Comparison of ENCODE assay signal across 9 mouse cellular contexts in the genomic region with DNA sequence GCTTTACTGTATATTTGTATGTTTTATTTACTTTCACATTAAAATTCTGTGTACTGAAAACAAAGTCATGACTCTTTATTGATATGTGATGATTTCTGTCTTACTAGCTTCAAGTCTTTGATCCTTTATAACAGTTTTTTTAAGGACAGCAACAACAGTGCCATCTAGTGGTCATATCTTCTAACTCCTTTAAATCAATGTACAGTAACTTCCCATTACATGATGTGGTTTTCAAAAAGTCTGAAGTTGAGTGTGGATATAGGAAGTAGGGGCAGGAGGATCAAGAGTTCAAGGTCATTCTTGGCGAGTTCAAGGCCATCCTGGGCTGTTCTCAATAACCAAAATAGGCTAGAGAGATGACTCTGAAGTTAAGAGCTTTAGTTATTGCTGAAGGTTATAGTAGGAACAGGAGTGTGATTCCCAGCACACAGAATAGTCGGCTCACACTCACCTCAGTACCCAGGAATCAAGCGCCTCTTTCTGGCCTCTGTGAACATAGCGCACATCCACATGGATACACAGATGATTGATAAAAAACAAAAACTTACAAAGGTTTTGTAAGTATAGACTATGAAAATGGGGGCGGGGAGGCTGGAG. TPM values are rescaled to one million over a fixed set of nuclear protein-coding genes. Genes with fewer than 3 reads are reported as not detected.
DNase-seq lines count a peak whose midpoint lies in the region; ATAC-seq lines count a peak whose summit lies in the region.
"Had no signal": no experiment of that assay in that cellular context is flagged by ENCODE, and none has a peak within 500 bp of the region (broad histone marks: within the 10 kb centered on the region; RNA-seq: fewer than 3 reads in every experiment).

No protein-coding gene starts in this region.

- in situ Hi-C loops in ES-E14 (cut with MboI; ENCODE audit: low sequenced_read_pairs in 2 of 2, unreplicated experiment in 2 of 2), result no loop called here

- no peaks in the 10 kb centered on the region for H3K27me3 ChIP-seq in hindbrain, embryonic 11.5 days (ENCODE audit: control insufficient read depth, insufficient read depth, low read length)
- H3K27me3 ChIP-seq in hindbrain, embryonic 10.5 days (ENCODE audit: insufficient read depth, poor library complexity, severe bottlenecking), result no peaks in the 10 kb centered on the region
- no peaks in the 10 kb centered on the region for H3K27me3 ChIP-seq in embryonic facial prominence, embryonic 14.5 days (replicated peaks; ENCODE audit: control insufficient read depth, insufficient read depth, low read length)
- H3K27me3 ChIP-seq in midbrain, embryonic 14.5 days (ENCODE audit: control insufficient read depth, insufficient read depth, low read length), result no peaks in the 10 kb centered on the region

- ATAC-seq in hindbrain, embryonic 11.5 days (ENCODE audit: low FRiP score), result peak; percentile 30; the same call in 1 of the 2 replicates
- ATAC-seq in embryonic facial prominence, embryonic 14.5 days (ENCODE audit: low read depth), result no peak
- ATAC-seq in midbrain, embryonic 14.5 days (ENCODE audit: low FRiP score, low TSS enrichment), result no peak

- no peaks in the 10 kb centered on the region for H3K9me3 ChIP-seq in hindbrain, embryonic 11.5 days (ENCODE audit: control insufficient read depth, low read length)
- H3K9me3 ChIP-seq in hindbrain, embryonic 10.5 days, result no peaks in the 10 kb centered on the region
- H3K9me3 ChIP-seq in ES-E14 (ENCODE audit: control insufficient read depth, insufficient read depth, low read depth, low read length), result no peaks in the 10 kb centered on the region
- no peaks in the 10 kb centered on the region for H3K9me3 ChIP-seq in embryonic facial prominence, embryonic 14.5 days (ENCODE audit: control insufficient read depth, low read length)
- no peaks in the 10 kb centered on the region for H3K9me3 ChIP-seq in midbrain, embryonic 14.5 days (ENCODE audit: control insufficient read depth, low read length)

- H3K4me1 ChIP-seq in hindbrain, embryonic 11.5 days (replicated peaks; ENCODE audit: control insufficient read depth, insufficient read depth, low read length), result no peaks in the 10 kb centered on the region
- no peaks in the 10 kb centered on the region for H3K4me1 ChIP-seq in hindbrain, embryonic 10.5 days (replicated peaks)
- H3K4me1 ChIP-seq in ES-E14 (ENCODE audit: control insufficient read depth in 2 of 2, insufficient read depth in 2 of 2, low read length in 2 of 2, poor library complexity in 1 of 2), result no peaks in the 10 kb centered on the region; a peak in 1 of 4 replicates
- no peaks in the 10 kb centered on the region for H3K4me1 ChIP-seq in embryonic facial prominence, embryonic 14.5 days (ENCODE audit: control insufficient read depth, insufficient read depth, low read length)
- no peaks in the 10 kb centered on the region for H3K4me1 ChIP-seq in midbrain, embryonic 14.5 days (ENCODE audit: control insufficient read depth, insufficient read depth, low read length)

- DNase-seq in hindbrain, embryonic 11.5 days (ENCODE audit: low spot score), result peak; percentile 72
- no peak for DNase-seq in hindbrain, embryonic 10.5 days (ENCODE audit: low spot score)
- peak; percentile 88 for DNase-seq in 3T3-L1 (ENCODE audit: low read depth, low spot score)
- DNase-seq in ES-E14 (ENCODE audit: low read depth, low spot score), result peak; percentile 51
- DNase-seq in embryonic facial prominence, embryonic 14.5 days (ENCODE audit: low spot score), result peak; percentile 85
- peak; percentile 93 for DNase-seq in midbrain, embryonic 14.5 days
- no peak for DNase-seq in urinary bladder, postnatal 14 days (ENCODE audit: low spot score)
- DNase-seq in gastrocnemius, postnatal 36 days, result no peak

- no peak overlapping the region for H3K4me3 ChIP-seq in hindbrain, embryonic 11.5 days (ENCODE audit: low read depth, low read length)
- no peak overlapping the region for H3K4me3 ChIP-seq in hindbrain, embryonic 10.5 days
- no peak overlapping the region for H3K4me3 ChIP-seq in ES-E14 (ENCODE audit: insufficient read depth in 1 of 2, low read depth in 1 of 2, low read length in 2 of 2, poor library complexity in 1 of 2, severe bottlenecking in 1 of 2)
- no peak overlapping the region for H3K4me3 ChIP-seq in embryonic facial prominence, embryonic 14.5 days (ENCODE audit: low read depth, low read length)
- no peak overlapping the region for H3K4me3 ChIP-seq in midbrain, embryonic 14.5 days (replicated peaks; ENCODE audit: low read depth, low read length)
- H3K4me3 ChIP-seq: myocyte had no signal

- H3K9ac ChIP-seq in hindbrain, embryonic 11.5 days (ENCODE audit: low read depth, low read length), result no peak overlapping the region
- H3K9ac ChIP-seq in ES-E14 (ENCODE audit: insufficient read depth, low read depth, low read length, poor library complexity, severe bottlenecking), result no peak overlapping the region
- no peak overlapping the region for H3K9ac ChIP-seq in embryonic facial prominence, embryonic 14.5 days (ENCODE audit: low read depth, low read length)
- no peak overlapping the region for H3K9ac ChIP-seq in midbrain, embryonic 14.5 days (replicated peaks; ENCODE audit: low read length)

- no peak overlapping the region for H3K27ac ChIP-seq in hindbrain, embryonic 11.5 days (ENCODE audit: low read depth, low read length)
- no peak overlapping the region for H3K27ac ChIP-seq in hindbrain, embryonic 10.5 days
- no peak overlapping the region for H3K27ac ChIP-seq in ES-E14 (ENCODE audit: insufficient read depth, low read depth, low read length, poor library complexity, severe bottlenecking)
- no peak overlapping the region for H3K27ac ChIP-seq in embryonic facial prominence, embryonic 14.5 days (replicated peaks; ENCODE audit: low read depth, low read length)
- H3K27ac ChIP-seq in midbrain, embryonic 14.5 days (replicated peaks; ENCODE audit: low read depth, low read length), result no peak overlapping the region

- H3K36me3 ChIP-seq in hindbrain, embryonic 11.5 days (ENCODE audit: control insufficient read depth, insufficient read depth, low read length), result no peaks in the 10 kb centered on the region
- peaks cover 38% of the 10 kb centered on the region for H3K36me3 ChIP-seq in hindbrain, embryonic 10.5 days
- H3K36me3 ChIP-seq in ES-E14 (ENCODE audit: control insufficient read depth, insufficient read depth, low read length, poor library complexity, severe bottlenecking), result peaks cover 2% of the 10 kb centered on the region; the same call in 1 of the 2 replicates
- H3K36me3 ChIP-seq in embryonic facial prominence, embryonic 14.5 days (ENCODE audit: control insufficient read depth, insufficient read depth, low read length), result peaks cover 40% of the 10 kb centered on the region
- H3K36me3 ChIP-seq in midbrain, embryonic 14.5 days (ENCODE audit: control insufficient read depth, insufficient read depth, low read length), result 0 out of 2 replicates have a peak, but pooled peaks cover 6% of the 10 kb centered on the region

- intact Hi-C loops in gastrocnemius, postnatal 36 days (cut with DNase I), result loop anchor here (1.0 to 5.0 kb wide), 3 partner anchors 61 to 96 kb away; no protein-coding TSS in a partner anchor

- H3K4me2 ChIP-seq in hindbrain, embryonic 11.5 days (replicated peaks; ENCODE audit: low read depth, low read length), result no peak overlapping the region
- no peak overlapping the region for H3K4me2 ChIP-seq in embryonic facial prominence, embryonic 14.5 days (ENCODE audit: low read depth, low read length)
- no peak overlapping the region for H3K4me2 ChIP-seq in midbrain, embryonic 14.5 days (ENCODE audit: low read length)

- 80% methylated on average over 5 of the region's 5 CpGs for WGBS in hindbrain, embryonic 11.5 days
- WGBS in hindbrain, embryonic 10.5 days, result 82% methylated on average over 5 of the region's 5 CpGs
- WGBS in embryonic facial prominence, embryonic 14.5 days, result 82% methylated on average over 5 of the region's 5 CpGs
- 87% methylated on average over 5 of the region's 5 CpGs for WGBS in midbrain, embryonic 14.5 days

RNA-seq across cellular contexts. Expression of a gene that starts 6.9 kb away (rescaled TPM):
- polyA plus RNA-seq in hindbrain, embryonic 11.5 days (2014; fragmentation: Nextera tagmentation; extraction: Ambion mirVana), result 33.2 and 34.1 TPM in 2 replicates
- polyA plus RNA-seq in hindbrain, embryonic 10.5 days (2016; fragmentation: Nextera tagmentation; extraction: Ambion mirVana), result 27.0 and 27.1 TPM in 2 replicates
- total RNA-seq in ES-E14 (2012; rRNA removed), result 41.7 and 42.6 TPM in 2 replicates
- polyA plus RNA-seq in embryonic facial prominence, embryonic 14.5 days (2014; fragmentation: Nextera tagmentation; extraction: Ambion mirVana), result 25.4 and 27.0 TPM in 2 replicates
- 38.7 and 39.9 TPM in 2 replicates for polyA plus RNA-seq in midbrain, embryonic 14.5 days (2014; fragmentation: Nextera tagmentation; extraction: Ambion mirVana)
- 10 to 100 TPM; 19.6 to 22.1 TPM for total RNA-seq in gastrocnemius, postnatal 36 days (2021)

RNA-seq across cellular contexts. Expression of a gene that starts 36.9 kb away (rescaled TPM):
- polyA plus RNA-seq in hindbrain, embryonic 11.5 days (2014; fragmentation: Nextera tagmentation; extraction: Ambion mirVana), result 4.2 and 6.3 TPM in 2 replicates
- polyA plus RNA-seq in hindbrain, embryonic 10.5 days (2016; fragmentation: Nextera tagmentation; extraction: Ambion mirVana), result 2.6 and 3.3 TPM in 2 replicates
- total RNA-seq in ES-E14 (2012; rRNA removed), result 2.5 and 2.8 TPM in 2 replicates
- polyA plus RNA-seq in embryonic facial prominence, embryonic 14.5 days (2014; fragmentation: Nextera tagmentation; extraction: Ambion mirVana), result 37.0 and 42.8 TPM in 2 replicates
- polyA plus RNA-seq in midbrain, embryonic 14.5 days (2014; fragmentation: Nextera tagmentation; extraction: Ambion mirVana), result 3.2 and 5.6 TPM in 2 replicates
- total RNA-seq in gastrocnemius, postnatal 36 days (2021), result 1 to 10 TPM; 2.0 to 2.2 TPM

RNA-seq across cellular contexts. Expression of a gene that starts 46.4 kb away (rescaled TPM):
- 13.5 and 14.3 TPM in 2 replicates for polyA plus RNA-seq in hindbrain, embryonic 11.5 days (2014; fragmentation: Nextera tagmentation; extraction: Ambion mirVana)
- 15.4 and 16.3 TPM in 2 replicates for polyA plus RNA-seq in hindbrain, embryonic 10.5 days (2016; fragmentation: Nextera tagmentation; extraction: Ambion mirVana)
- total RNA-seq in ES-E14 (2012; rRNA removed), result 6.2 and 7.6 TPM in 2 replicates
- polyA plus RNA-seq in embryonic facial prominence, embryonic 14.5 days (2014; fragmentation: Nextera tagmentation; extraction: Ambion mirVana), result 21.1 and 23.3 TPM in 2 replicates
- polyA plus RNA-seq in midbrain, embryonic 14.5 days (2014; fragmentation: Nextera tagmentation; extraction: Ambion mirVana), result 13.5 and 15.0 TPM in 2 replicates
- 1 to 10 TPM; 2.8 to 3.7 TPM for total RNA-seq in gastrocnemius, postnatal 36 days (2021)

RNA-seq across cellular contexts. Expression of a gene that starts 46.4 kb away (rescaled TPM):
- polyA plus RNA-seq in hindbrain, embryonic 11.5 days (2014; fragmentation: Nextera tagmentation; extraction: Ambion mirVana), result 0.78 and 1.4 TPM in 2 replicates
- 1.0 and 1.6 TPM in 2 replicates for polyA plus RNA-seq in hindbrain, embryonic 10.5 days (2016; fragmentation: Nextera tagmentation; extraction: Ambion mirVana)
- total RNA-seq in ES-E14 (2012; rRNA removed), result 1.2 and 2.3 TPM in 2 replicates
- 2.9 and 3.2 TPM in 2 replicates for polyA plus RNA-seq in embryonic facial prominence, embryonic 14.5 days (2014; fragmentation: Nextera tagmentation; extraction: Ambion mirVana)
- polyA plus RNA-seq in midbrain, embryonic 14.5 days (2014; fragmentation: Nextera tagmentation; extraction: Ambion mirVana), result 0.72 and 0.96 TPM in 2 replicates
- 1 to 10 TPM in 1 of 2 experiments, under 1 TPM in 1; 0.87 to 1.3 TPM for total RNA-seq in gastrocnemius, postnatal 36 days (2021)

RNA-seq across cellular contexts. Expression of a gene that starts 47.5 kb away (rescaled TPM):
- polyA plus RNA-seq in hindbrain, embryonic 11.5 days (2014; fragmentation: Nextera tagmentation; extraction: Ambion mirVana), result 65.1 and 69.0 TPM in 2 replicates
- 42.1 and 54.9 TPM in 2 replicates for polyA plus RNA-seq in hindbrain, embryonic 10.5 days (2016; fragmentation: Nextera tagmentation; extraction: Ambion mirVana)
- total RNA-seq in ES-E14 (2012; rRNA removed), result 36.2 and 47.0 TPM in 2 replicates
- polyA plus RNA-seq in embryonic facial prominence, embryonic 14.5 days (2014; fragmentation: Nextera tagmentation; extraction: Ambion mirVana), result 104 and 112 TPM in 2 replicates
- 25.7 and 34.7 TPM in 2 replicates for polyA plus RNA-seq in midbrain, embryonic 14.5 days (2014; fragmentation: Nextera tagmentation; extraction: Ambion mirVana)
- 10 to 100 TPM; 45.0 to 53.4 TPM for total RNA-seq in gastrocnemius, postnatal 36 days (2021)

Comparison
In these comparisons a context has a peak if more than half of its experiments do, and no peak if none do; other contexts are left out.
1. DNase-seq: peak in hindbrain, embryonic 11.5 days (single experiment), 3T3-L1 (single experiment), ES-E14 (single experiment), embryonic facial prominence, embryonic 14.5 days (single experiment) and midbrain, embryonic 14.5 days (single experiment); none in hindbrain, embryonic 10.5 days (single experiment), urinary bladder, postnatal 14 days (single experiment) and gastrocnemius, postnatal 36 days (0 of 2).